Mouse (Mus musculus) gastrocnemius, postnatal 25 days (tissue): Measurements from ENCODE around the gene Rnf217. TPM values are rescaled to one million over a fixed set of nuclear protein-coding genes. Genes with fewer than 3 reads are reported as not detected.

ENCODE experiments used
- DNase-seq: peaks from one replicate; pipeline ENCODE4 v3.0.0; 2022
- long read RNA-seq, 2 experiments: library from polyadenylated mRNA; stranded (forward); transcript quantifications; one replicate each; pipeline ENCODE4 v2.0.0; 2021
- total RNA-seq, 2 experiments: library from RNA; stranded (reverse); gene quantifications; 1 replicate in 1 of 2; 2 replicates in 1 of 2; pipeline ENCODE4 v1.2.3; 2021

The Rnf217 gene
- 1 to 10 TPM; 6.7 to 6.9 TPM for total RNA-seq
- long read RNA-seq, experiment 1, full-length matches to known transcripts, result 11 of 19 reads
- long read RNA-seq, experiment 1, partial matches to known transcripts, result 0 of 19 reads
- long read RNA-seq, experiment 1, other reads (novel, unspliced or antisense), result 8 of 19 reads
- long read RNA-seq, experiment 2, full-length matches to known transcripts, result 21 of 25 reads
- long read RNA-seq, experiment 2, partial matches to known transcripts, result 0 of 25 reads
- long read RNA-seq, experiment 2, other reads (novel, unspliced or antisense), result 4 of 25 reads

DNA sequence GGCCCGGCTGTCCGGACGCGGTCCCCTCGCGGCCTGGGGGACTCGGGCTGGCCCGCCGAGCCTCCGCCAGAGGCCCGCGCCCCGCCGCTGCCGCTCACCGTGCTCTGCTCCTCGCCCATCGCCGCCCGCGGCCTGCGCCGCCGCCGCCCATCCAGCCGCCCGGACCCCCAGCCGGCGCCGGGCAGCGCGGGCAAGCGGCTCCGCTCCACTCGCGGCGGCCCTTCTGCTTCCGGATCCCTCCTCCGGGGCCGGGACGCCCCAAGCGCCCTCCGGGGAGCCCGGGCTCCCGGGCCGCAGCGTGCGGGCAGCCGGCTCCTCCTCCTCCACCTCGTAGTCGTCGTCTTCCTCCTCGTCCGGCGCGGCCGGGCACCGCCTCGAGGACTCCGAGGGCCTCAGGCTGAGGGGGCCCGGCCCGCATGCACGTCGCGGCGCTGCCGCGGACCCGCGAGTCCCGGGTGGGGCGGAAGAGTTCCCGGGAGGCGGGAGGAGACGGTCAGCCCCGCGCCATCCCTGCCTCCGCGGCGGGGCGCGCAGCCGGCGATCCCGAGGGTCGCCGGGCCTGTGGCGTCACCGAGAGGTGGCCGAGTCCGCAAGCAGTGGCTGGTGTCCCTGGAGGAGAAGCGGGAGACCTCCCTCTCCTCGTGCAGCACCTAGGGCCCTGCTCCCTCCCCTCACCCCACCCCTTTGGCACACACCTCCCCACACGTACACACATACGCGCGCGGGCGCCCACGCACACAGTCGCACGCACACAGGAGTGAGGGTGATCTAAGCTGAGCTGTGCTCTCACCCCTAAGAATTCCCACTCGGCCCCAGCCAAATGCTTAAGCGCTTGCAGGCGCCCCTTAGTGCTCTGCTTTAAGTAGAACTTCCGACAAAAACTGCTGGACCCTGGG, at the start of gene Rnf217:
Gene Rnf217, minus strand, starts transcription at position 119 of the 896 bp plus-strand sequence.
- peak; percentile 45 for DNase-seq

DNA sequence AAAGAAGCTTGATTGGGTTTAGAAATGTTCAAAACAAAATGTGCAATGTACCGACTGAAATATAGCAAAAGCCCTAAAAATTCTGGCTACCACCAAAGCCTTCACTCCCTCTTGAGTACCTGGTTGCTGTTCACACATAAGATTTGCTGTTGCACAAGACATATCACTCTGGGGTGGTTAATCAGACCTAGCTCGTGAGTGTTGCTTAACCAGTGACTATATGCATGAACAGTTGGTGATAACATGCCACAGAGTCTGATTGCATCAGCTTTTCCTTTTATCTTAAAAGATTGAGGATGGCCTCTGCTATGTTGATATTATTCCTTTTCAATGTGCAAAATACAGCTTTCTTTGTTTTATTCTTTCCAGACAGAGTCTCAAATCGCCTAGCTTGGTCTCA, 38.3 kb upstream of the Rnf217 start:
- DNase-seq, result no peak

DNA sequence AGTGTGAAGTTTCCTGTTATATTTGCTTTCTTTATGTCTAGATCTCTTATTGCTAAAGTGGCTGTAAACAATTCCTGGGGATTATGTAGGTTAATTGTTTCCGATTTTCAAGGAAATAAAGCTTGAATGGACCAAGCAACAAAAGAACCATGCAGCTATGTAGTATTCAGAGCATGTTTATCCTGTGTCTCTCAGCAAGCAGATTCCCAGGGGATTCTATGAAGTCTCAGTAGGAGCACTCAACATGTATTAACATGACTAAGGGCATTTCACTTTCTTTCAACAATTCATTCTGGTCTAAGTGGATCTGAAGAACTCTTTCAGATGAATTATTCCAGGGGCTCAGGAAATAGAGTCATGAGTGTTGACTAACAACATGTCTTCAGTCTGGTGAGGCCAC, 37.1 kb upstream of the Rnf217 start:
- no peak for DNase-seq

DNA sequence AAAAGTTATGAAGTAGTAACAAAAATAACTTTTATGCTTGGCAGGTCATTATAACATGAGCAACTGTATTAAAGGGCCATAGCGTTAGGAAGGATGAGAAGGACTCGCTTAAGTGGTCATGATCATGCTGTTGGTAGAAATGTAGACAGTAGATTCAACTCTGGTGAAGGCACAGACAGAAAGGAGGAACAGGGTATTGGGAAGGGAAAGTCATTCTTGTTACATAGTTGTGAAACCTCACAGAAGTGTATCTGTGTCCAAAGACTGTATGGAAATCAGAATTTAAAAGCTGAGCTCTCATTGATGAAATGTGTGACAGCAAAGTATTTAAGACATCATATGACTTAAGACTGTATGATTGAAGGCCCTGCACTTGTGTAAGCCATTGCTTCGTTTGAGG, 26.1 kb upstream of the Rnf217 start:
- no peak for DNase-seq

DNA sequence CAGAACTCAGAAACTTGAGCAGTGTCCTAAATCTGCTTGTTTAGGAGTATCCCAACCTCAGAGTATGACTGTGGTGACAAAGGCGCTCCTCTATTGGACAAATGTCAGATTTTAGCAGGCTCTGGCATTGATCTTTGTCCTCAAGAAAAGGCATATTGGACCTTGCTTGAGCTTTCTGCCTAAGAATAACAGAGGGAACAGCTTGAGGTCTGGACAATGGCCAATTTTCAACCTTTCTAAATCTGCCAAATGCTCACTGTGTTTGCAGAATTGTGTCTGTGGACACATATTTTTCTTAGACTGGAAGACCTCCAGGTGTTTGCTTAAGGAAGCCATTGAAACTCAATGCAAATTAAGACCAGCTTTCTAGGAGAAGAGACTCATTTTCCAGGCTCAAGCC, 23.0 kb upstream of the Rnf217 start:
- no peak for DNase-seq

DNA sequence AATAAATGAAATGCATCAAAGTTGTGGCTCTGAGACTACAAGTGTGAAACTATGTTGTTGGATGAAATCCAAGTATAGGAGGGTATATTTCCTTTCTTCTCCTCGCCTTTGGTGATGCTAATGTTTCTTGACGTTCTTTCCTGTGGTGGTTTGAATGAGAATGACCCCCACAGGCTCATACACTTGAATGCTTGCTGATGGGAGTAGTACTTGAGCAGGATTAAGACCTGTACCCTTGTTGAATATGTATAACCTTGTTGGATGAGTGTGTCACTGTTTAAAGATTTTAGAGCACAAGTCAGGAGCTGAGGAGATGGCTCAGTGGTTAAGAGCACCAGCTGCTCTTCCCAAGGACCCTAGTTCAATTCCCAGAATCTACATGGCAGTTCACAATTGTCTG, 6.4 kb upstream of the Rnf217 start:
- no peak for DNase-seq

DNA sequence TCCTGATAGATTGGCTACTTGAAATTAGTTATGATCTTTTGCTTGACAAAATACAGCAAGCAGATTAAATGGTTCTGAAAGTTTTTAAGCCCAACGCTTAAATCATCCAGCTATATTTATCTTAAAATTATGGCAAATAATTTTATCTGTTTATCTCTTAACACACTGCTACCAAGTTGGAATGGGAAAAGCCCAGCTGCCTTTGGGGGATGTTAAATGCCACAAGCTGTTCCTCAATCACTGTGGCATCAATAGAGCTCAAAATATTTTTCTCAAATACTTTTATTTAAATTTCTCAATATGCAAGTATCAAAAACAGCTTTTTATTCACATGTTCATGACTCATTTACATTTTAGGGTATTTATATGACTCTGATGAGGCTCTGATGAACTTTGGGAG, 5.1 kb upstream of the Rnf217 start:
- no peak for DNase-seq

DNA sequence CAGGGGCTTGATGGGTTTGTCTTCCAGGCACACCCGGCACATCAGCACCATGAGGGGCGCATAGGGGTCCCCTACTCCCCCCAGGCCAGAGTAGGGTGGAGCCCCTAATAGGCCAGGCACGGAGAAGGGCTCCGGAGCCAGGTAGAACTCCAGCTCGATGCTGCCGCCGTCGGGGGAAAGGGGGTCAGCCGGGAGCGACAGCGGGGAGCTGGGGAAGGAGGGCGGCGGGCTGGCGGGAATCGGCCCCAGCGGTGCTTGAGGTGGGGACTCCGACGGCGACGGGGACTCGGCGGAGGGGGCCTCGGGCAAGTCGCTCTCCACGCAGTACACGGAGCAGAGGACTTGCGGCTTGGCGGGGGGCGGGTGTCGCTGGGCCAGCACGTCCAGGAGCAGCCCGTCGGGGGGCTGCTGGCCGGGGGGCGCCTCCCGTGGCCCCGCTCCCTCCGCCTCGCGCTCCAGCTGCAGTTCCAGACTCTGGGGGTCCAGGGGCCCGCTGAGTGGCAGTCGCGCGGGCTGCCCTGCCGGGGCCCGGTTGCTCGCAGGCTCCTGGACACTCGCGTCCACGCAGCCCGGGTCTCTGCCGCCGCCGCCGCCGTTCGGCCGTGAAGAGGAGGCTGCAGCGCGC, 431 bp downstream of the Rnf217 start:
- peak; percentile 15 for DNase-seq

DNA sequence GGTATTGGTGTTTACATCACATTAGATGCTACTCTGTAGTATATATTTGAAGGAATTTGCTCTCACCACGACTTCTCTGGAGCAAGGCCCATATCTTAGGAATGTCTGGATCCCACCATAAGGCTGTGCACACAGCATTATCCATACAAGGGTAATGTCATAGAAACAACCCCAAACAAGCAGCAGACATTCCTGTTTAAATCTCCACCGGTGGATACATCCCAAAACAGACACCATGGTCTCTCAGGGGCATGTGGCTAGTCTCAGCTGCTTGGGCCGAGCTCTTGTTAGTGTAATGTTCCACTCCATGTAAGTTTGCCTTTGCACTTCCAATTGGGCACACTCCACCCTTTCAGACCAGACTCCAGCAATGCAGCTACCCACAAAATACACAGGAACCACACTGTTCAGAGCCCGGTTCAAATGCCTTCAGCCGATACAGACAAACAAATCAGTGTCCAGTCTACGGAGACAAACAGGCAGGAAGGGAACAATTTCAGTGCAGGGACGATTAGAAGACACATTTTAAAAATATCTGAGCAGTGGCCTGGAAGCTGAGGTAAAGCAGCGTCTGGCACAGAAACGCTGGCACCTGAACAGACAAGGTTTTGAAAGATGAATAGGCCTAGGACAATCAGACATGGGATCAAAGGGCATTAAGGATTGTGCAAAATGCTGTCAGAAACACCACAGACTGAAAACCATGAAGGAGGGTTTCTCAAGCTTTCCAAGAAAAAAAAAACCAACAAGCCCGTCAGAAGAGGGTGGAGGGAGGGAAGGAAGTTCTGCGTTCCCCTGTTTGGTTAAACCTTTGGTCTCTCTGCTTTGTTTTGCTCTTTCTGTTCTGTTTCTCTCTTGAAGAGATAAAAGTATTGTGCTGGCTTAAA, 1.8 kb downstream of the Rnf217 start:
- DNase-seq, result no peak

DNA sequence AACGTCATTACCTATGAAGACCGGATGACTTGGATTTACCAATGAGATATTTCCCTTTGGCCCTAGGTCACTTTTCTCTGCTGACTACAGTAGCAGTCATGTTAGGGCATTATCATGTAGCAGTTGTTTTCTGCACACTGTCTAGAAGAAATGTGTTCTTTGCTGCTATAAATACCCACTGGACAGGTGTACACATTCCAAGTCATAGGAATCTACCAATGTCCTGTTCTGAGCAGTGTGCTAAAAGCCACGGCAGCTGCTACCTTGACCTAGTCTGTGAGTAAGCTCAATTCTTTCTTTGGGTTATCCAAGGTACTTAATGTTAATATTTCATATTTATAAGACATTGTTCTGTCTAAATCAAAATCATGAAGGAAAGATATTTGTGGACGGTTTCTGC, 5.1 kb downstream of the Rnf217 start:
- DNase-seq, result no peak

DNA sequence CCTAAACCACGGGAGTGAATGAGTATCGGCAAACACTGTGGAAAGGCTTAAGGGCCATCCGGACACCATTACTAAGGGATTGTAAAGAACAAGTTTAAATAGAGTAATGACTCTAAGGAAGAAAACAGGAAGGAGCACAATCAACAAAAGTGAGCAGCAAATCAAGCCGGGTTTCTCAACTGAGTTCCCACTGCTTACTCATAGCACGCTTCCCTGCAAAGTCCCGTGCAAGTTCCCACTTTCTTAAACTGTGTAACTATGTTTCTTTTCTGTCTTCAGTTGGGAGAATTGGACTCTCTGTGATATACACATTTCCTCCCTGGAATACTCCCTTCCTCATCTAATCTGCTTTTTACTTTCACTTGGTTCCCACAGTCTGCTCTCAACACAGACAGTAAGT, 8.9 kb downstream of the Rnf217 start:
- no peak for DNase-seq

DNA sequence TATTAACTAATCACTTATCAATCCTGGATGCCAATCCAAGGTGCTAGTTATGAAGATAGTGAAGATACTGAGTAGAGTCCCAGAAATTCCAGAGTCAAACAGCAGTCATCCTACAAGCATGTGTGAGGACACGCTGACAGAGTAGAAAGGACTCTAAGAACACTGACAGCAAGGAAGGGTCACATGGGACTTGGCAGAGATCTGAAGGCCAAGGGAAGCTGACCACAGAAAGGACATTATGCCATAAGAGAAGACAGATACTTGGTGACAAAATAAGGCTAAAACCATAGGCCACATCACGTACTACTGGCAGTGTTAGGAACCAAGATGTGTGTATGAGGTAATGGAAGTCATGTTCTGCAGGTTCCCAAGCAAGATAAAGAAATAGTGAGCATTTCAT, 11.1 kb downstream of the Rnf217 start:
- DNase-seq, result no peak

DNA sequence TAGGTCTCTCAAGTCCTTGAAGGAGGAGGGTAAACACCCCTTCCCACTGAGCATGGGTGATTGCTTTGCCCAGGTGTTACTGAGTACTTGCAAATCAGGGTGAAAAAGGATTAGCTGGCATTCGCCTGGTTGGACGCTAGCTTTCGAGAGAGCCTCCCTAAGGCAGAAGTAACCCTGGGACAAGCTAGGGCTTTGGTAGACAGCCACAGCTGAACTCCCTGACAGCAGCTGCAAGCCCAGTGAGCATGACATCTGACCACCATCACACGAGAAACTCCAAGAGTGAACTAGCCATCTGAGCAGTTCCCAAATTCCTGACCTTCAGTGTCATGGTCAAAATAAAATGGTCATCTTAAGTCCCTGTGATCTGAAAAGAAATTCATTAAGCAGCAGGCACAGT, 12.2 kb downstream of the Rnf217 start:
- DNase-seq, result peak; percentile 58

DNA sequence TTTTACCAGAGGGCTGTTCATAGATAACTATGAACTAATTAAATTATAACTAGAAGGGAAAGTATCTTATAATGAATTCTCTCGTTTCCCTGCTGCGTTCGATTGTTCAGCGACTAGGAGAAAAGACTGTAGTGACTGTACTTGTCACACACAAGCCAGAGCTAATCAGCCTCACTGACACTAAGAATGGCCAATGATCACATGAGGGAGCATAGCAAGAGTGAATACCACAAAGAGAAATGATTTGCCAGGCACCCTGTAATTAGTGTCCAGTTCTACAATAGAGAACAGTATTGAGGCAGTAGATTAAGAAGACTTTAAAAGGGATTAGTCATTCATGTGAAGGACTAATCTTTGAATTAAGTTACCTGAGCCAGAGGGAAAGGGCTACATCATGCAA, 13.7 kb downstream of the Rnf217 start:
- no peak for DNase-seq

DNA sequence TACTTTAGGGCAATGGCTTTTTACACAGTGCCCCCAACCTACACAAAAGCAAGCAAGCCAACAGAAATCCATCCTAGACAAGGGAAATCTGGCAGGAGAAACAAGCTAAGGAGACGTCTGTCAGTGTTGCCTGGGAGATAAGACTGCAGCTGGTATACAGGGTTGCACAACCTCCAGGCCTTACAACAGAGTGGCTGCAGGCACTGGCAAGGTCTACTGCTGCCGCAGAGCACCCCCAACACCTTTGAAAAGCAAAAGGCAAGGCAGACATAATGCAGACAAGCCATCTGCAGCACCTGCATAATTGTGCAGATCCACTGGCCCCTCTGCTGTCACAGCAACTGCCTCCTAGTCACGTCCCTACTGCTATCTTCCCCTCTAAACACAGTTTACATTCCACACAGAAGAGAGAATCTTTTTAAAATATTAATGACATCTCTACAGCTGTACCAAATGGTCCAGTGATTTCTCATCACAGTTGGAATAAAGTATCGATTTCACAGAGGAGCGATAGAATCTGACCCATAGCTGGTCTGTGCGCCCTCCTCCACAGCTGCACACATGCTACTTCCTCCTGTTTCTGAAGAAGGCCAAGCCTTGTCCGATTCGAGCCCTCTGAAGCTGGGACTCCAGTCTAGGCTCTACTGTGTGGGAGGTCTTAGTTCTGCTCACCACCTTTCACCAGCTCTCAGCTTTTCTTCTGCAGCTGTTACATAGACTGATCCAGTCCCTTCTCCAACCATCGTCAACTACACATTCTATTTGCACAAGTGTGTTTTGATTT, 16.1 kb downstream of the Rnf217 start:
- peak; percentile 36 for DNase-seq

DNA sequence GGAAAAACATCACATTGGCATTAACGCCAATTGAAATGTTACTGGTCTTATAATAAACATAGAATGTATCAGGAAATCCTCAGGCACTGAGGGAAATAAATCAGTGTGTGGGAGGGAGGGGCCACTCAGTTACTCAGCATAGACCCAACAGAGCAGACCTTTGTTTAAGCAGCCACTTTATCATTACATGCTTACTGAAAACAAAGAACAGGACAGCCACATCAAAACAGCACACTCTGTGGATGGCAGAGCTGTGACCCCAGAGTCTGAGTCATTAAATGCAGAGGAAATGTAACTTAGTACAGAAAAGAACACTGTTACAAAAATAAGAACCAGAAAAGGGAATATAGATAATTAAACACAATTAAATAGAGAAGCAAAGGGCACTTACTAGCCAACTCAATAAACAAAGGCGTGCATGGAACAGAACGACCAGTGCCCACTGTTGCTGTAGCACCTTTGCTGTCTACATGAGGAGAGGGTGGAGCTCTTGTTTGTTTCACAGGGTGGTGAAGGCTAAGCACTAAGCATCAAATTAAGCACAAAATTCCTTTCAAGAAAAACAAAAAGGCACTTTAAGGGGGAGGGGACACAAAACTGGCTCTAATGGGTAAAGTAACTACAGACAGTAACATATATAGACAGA, 16.8 kb downstream of the Rnf217 start:
- no peak for DNase-seq

DNA sequence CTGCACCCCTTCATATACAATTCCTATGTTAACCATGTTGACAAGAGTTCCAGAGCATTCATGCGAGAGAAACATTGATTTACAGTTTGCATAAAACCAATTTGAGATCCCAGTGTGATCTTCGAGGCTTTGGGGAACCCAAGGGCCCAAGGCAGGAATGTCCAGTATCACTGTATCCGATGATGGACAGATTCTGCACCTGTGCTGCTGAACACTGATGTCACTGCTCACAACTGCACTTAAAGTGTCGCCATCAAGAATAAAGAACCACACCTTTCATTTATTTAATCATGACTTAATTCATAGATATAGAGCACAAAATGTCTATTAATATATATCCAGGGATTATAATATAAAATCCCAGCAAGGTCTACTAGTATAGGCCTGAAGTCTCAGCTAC, 28.3 kb downstream of the Rnf217 start:
- no peak for DNase-seq

DNA sequence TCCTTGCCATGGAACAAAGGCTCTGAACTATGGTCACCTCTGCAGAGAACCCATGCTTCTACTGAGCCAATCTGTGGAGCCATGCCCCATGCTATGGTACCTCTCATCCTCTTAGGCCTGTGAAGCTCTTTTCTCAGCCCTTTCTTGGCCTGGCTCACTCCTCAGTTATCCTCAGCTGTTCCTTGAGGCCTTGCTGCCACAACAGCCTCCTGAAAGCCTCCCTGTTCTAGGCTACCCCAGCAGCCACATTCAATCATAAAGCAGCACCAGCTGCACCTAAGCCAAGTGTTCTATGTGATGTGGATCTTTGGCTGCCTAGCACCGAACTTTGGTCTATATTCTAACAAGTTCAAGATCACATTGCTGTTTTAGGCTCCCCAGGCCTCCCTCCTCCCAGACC, 28.9 kb downstream of the Rnf217 start:
- no peak for DNase-seq

DNA sequence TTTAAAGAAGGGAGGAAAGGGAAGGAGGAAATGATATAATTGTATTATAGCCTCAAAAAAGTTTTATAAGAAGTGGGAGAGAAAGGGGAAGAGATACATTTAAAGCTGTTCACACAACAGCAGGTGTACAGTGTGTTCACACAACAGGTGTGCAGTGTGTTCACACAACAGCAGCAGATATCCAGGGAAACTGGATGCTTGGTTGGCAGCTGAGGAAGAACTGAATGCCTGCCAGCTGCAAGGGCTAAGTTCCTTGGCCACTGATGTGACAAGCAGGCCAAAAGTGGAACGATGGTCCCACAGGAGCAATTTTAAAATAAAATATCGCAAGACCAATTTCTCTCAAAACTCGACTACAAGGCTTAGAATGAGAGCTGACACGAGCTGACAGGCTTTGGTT, 35.7 kb downstream of the Rnf217 start:
- DNase-seq, result no peak

DNA sequence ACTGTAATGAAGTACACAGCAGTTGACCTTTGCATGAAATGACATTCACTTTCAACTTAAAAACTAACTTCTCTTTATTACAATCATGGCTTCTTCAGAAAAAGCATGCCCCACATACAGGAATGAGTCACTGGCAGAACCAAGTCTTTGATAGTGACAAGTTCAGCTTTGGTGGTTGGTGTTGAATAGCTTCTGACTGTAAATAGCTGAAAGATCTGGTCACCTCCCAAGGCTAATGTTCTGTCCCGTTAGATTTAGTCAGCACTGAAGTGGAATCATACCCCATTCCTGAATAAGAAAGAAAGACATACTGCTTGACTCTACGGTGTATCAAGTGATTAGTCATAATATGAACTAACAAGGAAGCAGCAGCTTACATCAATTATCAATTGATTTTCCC, 51.7 kb downstream of the Rnf217 start:
- no peak for DNase-seq

DNA sequence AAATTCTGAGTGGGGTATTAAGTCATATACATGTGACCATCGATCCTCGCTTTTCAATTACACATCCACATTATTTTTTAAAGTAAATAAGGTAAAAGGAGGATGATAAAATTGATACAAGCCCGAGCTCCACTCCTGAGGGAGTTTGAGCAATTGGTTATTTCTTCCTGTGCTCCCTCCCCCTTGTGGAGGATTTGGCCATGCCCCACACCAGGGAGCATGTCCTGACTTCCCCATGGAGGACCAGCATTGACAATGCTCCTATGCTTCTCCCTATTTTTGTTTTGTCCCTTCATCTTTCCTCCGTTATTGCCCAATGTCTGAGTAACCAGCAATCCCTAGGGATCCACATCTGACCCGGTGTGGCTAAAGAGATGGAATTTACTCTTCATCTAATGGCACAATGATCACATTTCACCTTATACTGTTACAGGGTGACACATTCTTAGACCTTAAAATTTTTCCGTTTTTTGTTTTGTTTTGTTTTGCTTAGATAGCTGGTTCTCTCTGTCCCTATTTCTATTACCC, 53.5 kb downstream of the Rnf217 start:
- DNase-seq, result no peak
